Mouse (Mus musculus) lung, postnatal 25 days (tissue): ENCODE measurements around the gene Ern2.
A peak's percentile ranks its signal among the peaks of the same experiment; 100 is the strongest.

ENCODE experiments used
- DNase-seq: peaks from one replicate; pipeline ENCODE4 v3.0.0; 2022; ENCODE audit warnings: low spot score

The Ern2 gene

DNA sequence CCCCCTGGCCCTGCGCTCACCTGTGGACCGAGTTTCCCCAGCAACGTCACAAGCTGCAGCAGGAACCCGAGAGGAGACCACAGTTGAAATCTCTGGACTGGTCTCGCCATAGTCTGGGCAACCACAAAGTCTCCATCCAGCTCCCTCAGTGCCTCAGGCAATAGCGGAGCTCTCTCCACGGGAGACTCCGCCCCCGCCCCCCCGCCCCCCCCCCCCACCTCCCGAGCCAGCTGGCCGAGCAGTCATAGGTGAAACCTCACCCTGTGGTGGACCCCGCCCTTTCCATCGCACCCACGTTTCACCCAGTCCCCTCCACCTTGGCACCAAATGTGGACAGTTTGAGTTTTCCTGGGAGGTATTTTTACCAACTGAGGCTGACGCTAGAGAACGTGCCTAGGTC is at the start of gene Ern2:
Ern2 (minus strand) TSS at position 165 of the 400 bp plus-strand sequence.
- DNase-seq, result no peak

DNA sequence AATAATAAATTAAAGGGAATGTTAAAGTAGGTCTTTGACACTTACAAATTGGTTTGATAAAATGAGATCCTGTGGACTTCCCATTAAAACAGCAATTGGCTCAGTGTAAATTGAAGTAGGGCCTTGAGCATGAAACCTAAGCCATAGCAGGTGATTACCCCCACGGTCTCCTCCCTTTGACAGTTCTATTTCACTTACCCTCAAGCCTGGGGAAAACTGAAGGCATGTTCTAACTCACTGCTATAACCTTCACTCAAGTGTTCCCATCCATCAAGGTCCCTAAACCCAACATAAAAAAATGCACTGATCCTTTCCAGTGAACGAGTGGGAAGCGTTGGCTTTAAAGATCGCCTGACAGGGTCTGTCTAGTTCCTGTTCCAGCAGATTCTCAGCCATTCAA is 44.9 kb upstream of the Ern2 start:
- no peak for DNase-seq

DNA sequence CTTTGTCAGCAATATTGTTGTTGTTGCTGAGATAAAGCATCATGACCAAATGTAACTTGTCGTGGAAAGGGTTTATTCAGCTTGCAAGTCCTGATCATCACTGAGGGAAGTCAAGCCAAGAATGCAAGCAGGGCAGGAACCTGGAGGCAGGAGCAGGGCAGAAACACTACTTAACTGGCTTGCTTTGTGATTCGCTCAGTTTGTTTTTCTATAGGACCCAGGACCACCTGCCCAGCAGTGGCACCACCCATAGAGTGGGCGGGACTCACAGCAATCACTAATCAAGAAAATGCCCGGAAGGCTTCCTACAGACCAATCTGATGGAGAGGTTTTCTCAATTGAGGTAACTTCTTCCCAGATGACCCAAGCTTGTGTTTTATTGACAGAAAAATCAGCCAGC is 43.9 kb upstream of the Ern2 start:
- DNase-seq, result no peak

DNA sequence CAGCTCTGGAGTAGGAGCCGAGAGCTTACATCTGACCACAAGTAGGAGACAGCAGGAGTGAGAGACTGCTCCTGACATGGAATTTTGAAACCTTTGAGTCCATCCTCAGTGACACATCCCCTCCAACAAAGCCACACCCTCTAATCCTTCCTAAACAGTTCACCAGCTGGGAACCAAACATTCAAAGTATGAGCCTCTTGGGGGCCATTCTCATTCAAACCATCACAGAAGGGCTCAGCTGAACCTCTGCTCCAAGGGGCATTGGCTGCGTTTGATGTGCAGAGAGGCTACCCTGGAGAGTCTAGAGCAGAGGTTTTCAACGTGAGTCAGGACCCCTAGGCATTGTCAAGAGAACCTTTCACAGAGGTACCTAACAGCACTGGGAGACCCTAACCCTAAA is 43.3 kb upstream of the Ern2 start:
- no peak for DNase-seq

DNA sequence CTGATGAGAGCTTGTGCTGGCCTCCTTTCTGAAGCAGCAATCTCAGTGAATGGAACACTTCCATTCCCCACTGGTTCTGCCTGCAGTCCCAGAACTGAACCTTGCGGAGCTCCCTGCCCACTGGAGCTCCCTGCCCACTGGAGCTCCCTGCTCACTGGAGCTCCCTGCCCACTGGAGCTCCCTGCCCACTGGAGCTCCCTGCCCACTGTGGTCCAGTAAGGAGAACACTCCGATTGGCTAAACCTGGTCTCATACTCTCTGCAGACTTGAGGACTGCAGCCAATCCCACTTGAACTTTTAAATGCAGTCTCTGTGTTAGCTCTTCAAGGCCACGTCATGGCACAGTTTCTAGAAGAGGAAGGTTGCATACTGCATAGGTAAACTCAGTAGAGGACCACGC is 40.7 kb upstream of the Ern2 start:
- DNase-seq, result no peak

DNA sequence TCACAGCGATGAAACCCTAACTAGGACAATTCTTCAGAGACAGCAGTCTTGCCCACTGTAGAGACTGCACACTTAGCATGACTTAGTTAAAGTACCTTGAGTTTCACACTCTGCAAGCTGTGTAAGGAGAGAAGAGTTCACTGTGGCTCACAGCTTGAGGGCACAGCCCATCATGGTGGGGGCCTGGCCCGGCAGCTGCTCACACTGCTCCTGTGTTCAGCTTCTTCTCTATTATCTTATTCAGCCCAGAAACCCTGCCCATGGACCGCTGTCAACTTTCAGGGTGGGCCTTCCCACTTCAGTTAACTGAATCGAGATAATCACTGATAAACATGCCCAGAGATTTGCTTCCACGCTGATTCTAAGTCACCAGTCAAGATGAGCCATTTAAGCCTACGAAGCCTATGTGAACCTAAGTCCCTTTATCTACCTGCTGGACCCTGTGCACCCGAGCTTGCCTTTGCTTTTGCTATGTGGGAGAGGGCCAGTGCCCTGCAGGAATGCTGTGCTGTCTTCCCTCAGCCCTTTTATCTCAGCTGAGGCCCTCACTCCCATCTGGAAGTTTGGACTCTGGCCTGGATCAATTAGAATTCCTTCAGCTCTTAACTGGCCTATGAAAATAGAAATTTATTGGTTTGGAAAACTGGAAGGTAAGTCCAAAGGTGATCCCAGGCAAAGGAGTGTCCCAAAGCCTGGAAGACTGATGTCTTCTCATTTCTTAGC is 40.2 kb upstream of the Ern2 start:
- no peak for DNase-seq

DNA sequence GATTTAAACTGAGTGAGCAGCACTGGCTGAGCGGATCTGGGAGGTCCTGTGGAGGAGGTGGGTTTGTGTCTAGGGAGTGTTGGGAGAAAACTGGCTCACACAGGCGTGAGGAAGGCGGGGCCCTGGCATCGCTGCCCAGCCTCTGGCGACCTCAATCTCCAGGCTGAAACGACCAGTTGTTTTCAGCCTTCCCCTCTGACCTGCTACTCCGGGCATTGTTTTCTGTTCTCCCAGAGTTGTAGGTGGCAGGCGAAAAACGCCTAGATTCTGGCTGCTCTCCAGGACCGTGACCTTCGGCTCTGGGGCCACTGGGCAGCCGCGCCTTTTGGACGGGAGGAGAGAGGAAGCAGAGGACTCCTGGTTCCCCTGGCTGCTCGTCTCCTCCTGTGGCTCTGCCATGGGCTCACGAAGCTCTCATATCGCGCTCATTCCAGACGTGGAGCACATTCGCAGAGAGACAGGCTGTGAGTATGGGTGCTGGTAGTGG is 33.4 kb upstream of the Ern2 start, which contains the start of gene Chp2:
Chp2 (plus strand) TSS at position 182 of the 487 bp plus-strand sequence.
- DNase-seq, result peak; percentile 25

DNA sequence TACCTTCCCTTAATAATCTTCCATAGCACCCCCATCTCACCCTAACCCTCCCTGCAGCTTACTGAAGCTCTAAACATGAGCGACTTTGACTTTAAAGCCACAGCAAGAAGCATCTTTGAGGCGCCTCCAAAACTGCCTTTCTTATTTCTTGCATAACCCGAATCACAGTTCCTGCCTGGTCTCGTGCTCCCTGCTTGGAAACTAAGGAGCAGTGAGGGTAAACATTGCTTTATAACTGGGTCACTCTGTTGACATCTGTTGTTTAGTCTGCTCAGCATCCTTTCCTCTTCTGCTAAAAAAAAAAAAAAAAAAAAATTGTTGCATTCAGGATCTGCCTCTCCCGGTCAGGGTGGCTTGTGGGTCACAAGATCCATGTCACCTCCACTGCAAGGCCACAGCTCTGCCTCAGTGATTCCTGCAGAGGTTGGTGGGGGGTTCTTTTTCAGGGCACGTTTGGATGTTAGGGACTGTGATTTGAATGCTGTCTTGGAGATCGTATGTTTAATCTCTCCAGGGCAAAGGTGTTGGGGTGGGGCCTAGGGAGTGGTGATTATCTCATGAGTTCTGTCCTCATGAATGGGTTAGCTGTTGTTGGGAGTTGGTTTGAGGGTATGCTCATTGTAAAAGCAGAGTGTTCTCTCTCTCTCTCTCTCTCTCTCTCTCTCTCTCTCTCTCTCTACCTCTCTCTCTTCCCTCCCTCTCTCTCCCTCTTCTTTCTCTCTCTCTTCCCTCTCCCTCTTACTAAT is 22.4 kb upstream of the Ern2 start:
- DNase-seq, result peak; percentile 12

DNA sequence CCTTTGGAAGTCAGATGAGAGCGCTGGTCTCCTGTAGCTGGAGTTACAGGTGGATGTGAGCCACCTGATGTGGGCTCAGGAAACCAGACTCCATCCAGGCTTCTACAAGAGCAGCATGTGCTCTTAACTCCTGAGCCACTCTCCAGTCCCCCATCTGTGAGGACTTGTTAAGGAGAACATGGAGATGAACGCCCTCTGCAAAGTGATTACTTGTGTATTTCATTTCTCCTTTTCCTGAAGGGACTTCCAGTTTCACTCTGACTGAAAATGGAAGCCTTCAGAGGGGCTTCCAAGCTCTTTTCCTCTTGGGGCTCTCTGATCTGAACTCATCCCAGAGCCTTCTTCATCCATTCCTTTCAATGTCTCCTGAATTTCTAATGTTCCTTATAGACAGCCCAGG is 20.1 kb upstream of the Ern2 start:
- no peak for DNase-seq

DNA sequence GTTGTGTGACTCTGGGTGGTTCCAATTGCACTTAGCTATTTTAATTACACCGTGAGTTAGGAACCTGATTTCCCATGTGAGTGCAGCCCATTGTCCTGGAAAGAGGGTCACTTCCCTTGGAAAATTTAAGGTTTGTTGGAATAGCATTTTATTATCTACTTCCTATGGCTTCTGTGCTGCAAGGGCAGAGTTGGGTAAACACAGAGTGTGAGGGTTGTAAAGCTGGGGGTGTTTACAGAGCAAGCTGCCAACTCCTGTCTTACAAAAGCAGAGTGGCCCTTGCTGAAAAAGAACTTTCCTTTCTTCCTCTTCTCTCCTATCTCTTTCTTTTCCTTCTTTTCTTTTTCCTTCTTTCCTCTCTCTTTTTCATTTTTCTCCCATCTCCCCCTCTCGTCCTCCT is 17.9 kb upstream of the Ern2 start:
- no peak for DNase-seq

DNA sequence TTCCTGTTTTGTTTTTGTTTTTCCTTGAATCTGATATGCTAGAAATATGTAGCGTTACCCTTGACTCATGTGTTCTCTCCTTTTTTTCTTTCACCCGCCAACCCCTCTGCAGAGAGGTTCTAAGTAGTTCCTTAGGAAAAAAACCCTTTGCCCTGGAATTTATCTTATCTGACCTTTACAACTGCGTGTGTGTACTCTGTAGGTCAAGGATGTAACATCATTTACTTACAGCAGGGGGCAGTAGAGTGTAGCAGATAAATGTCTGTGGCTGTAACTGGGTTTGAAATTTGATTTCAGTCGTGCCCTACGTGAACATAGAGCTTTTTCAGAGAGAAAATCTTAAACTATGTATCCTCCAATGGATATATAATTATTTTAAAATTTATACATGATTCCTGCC is 13.3 kb upstream of the Ern2 start:
- DNase-seq, result peak; percentile 57

DNA sequence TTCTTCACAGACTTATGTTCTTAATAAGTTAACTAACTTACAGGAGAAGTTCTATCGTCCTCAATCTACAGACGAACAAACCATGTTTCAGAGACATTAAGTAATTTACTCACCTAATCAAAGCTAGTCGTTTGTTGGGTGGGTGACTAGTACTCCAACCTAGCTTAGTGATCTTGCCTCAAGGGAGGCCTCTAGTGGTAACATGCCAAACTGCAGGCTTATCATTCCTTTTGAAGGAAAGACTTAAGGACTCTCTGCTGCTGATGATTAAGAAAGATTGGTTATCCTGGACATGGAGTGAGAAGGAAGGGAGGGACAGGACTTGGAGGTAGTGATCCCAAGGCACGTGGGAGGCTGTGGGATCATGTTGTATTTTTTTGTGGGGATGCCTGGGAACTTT is 11.3 kb upstream of the Ern2 start:
- DNase-seq, result peak; percentile 34

DNA sequence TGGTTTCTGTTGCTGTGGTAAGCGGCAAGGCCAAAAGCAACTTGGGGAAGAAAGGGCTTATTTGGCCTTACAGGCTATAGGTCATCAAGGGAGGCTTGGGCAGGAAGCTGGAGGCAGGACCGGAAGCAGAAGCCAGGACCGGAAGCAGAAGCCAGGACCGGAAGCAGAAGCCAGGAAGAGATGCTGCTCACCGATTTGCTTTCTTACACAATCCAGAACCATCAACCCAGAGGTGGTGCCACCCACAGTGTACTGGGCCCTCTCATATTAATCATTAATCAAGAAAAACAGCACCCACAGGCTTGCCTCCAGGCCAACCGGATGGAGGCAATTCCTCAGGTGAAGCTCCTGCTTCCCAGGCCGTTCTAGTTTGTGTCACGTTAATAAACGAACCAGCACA is 10.8 kb upstream of the Ern2 start:
- DNase-seq, result no peak

DNA sequence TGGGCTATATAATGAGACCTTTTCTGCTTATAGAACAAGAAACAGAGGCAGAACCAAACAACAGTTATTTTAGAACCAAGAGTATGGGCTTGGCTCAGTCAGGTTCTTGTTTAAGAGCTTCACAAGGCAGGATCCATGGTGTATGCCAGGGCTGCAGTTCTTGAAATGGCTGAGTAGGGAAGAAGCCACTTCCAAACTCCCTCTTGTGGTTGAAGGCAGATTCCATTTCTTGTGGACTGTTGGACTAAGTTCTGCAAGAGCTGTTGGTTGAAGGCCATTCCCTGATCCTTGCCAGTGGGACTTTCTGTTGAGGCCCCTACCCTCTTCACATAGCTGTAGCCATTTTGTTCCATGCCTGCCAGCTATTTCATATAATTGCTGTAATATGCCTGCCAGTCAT is 7.9 kb upstream of the Ern2 start:
- DNase-seq, result no peak

DNA sequence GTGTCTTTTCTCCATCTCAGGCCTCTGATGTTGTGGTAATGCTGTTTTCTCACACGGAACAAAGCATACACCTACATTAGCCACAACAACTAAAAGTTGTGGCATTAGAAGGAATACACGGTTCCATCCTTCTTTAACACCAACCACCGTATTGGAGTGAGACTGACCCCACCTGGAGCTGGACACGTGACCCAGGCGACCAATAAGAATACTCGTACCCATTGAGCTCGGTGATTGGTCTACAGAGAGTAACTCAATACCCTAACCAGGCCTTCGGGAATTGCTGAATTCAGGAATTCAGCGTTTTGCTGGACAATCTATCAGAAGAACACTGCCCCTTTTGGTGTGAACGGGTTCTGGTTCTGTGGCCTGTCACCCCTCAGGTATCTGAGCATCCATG is 5.1 kb upstream of the Ern2 start:
- DNase-seq, result no peak

DNA sequence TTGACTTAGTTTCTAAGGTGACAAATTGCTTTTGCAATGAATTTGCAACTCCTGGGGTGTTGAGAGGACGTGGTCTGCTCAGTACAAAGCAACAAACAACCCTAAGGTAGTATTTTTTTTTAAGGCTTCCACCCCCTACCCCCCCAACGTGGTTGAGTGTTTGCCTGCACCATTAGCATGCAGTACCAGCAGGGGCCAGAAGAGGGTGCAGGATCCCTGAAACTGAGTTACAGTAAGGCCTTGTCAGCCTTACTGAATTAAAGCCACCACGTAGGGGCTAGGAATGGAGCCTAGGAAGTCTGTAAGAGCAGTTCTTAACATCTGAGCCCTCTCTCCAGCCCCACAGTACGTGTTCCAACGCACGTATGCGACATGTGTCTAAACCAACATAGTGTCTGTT is 3.5 kb upstream of the Ern2 start:
- peak; percentile 18 for DNase-seq

DNA sequence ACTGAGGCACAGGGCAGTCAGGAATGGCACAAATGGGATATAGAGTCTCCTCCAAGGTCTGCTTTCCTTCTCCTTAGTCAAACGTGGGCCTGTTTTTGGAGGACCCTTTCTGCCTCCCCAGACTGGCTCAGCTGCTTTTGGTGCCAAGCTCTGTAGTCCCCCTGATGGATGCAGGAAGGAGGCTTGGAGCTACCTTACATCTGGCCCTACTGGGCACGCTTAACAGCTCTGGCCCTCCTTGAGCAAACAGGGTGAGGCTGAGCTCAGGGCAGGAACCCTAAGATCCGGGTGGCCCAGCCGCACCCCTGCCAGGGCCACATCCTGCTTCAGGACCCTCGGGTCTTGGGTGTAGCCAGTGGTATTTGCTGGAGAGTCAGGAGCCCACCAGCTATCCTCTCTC is 1.4 kb downstream of the Ern2 start:
- no peak for DNase-seq

DNA sequence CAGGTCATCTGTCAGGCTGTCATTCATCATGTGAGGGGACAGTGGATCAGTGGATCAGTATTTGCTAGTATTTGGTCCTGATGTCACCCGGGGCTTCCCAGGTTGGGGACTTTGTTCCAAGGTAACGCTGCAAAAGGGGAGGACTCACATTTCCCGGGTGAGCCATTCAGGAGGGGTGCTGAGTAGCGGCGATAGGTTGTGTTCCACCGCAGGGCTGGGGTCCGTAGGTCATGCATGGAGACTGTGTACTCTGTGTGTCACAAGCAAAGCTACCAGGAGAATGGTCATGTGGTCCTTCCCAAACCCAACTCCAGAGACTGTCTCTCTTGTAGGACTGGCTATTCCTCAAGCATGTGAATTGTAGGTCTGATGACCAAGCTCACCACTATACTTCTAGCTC is 5.3 kb downstream of the Ern2 start:
- DNase-seq, result no peak

DNA sequence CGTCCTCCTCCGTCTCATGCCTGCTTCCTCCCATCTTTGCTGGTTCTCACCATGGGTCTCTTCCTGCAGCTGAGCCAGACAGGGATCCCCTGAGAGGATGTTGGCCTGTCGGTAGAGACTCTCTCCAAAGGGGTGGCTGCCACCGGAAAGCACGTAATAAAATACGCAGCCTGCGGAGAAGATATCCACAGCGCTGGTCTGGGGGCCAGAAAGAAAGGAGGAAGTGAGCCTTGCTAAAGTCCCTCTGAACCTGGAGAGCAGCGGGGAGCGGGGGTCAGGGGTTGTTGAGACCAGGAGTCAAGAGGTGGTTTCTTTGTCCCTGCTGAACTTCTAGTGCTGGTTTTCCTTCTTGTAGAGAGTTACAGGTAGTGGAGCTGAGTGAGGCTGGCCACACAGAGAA is 14.4 kb downstream of the Ern2 start:
- DNase-seq, result no peak

DNA sequence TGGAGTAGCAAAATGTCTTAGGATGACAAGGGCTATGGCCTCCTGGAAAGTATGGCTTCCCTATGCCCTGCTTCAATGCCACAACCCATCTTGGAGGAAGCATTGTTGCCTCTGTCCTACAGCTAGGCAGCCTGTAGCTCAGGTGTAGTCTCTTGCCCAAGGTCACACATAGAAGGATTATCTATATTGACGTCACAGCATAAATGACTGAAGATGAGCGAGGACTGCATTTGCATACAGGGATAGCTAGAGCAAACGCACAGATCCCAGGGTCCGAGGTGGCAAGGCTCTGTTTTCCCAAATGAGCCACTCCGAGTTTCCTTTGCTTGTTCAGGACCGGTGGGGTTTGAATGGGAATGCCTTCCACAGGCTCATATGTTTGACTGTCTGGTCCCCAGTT is 15.3 kb downstream of the Ern2 start:
- no peak for DNase-seq

DNA sequence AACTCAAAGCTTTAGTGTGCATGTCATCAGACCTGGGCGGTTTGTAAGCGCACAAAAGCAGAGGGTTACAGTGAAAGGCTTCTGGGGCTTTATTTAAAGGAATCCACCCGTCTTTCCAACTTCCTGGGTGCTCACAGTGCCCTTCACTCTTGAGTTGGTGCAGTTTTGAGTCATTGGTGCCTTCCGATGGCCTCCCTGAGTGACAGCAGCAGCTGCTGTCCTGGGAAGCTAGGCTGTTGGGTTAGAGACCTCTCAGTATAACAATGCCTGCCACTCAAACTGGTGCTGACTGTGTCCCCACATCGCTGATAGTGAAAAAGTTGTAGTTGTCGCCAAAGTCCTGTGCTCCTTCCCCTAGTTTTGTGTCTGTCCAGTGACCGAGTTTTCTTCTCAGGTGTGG is 18.8 kb downstream of the Ern2 start:
- no peak for DNase-seq

DNA sequence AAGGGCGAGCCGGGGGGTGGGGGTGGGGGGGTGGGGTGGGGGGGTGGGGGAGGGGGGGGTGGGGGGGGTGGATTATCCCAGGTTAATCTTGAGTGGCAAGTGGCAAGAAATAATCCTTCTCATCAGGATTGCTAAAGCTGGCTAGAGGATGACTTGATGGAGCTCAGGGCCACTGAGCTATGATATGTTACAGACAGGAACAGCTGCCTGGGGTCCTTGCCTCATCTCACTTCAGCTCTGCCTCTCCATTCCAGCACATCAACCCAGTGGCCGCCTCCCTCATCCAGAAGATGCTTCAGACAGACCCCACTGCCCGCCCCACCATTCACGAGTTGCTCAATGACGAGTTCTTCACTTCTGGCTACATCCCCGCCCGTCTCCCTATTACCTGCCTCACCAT is 22.2 kb downstream of the Ern2 start:
- no peak for DNase-seq

DNA sequence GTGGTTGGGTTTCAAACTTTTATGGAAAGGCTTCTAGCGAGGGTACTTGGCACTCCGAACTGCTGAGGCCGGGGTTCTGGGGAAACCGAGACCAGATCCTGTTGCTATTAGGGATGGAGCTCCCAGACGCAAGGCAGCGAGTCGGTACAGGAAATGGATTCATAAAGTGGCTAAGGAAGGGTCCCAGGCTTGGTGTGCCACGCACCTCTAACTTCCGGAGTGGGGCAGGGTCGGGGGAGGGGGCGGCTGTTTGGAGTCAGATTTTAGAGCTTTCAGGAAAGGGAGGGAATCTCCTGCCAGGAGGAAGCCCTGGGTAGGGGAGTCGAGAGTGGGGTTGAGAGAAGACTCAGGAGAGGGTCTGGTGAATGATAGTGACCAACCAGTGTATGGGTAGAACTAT is 26.0 kb downstream of the Ern2 start:
- no peak for DNase-seq
